Mouse (Mus musculus): ENCODE measurements at regions not wholly inside any gene's neighbourhood (a gene's known extent, or its start where the extent isn't known, plus 50 kb on each side); places are given as distances from the start of the nearest gene placed in this dataset.

GRCm38 (mm10) chr16:25063981-25064380 lies 222.6 kb upstream of the Tprg start:
- TF ChIP-seq POLR2A (IDR thresholded peaks at IDR 0.05; ENCODE audit: insufficient read length, low read depth) (no peak), USF1 (IDR thresholded peaks at IDR 0.05; ENCODE audit: low read depth) (no peak), MAX (IDR thresholded peaks at IDR 0.05; ENCODE audit: low read depth) (no peak), TCF12 (IDR thresholded peaks at IDR 0.05; ENCODE audit: insufficient read depth, poor library complexity, severe bottlenecking) (no peak), E2F4 (IDR thresholded peaks at IDR 0.05; ENCODE audit: insufficient read depth) (no peak), SRF (IDR thresholded peaks at IDR 0.05; ENCODE audit: control insufficient read depth, insufficient read length, low read depth) (no peak)

Measured in myocyte (in vitro differentiated cells).